Mouse (Mus musculus) T-helper 1 cell (primary cell): ENCODE data around the gene Slc11a2.

ENCODE experiments used
- in situ Hi-C: fragments of 300-600 bp; cut with MboI, MseI; formaldehyde crosslinking; loops from one replicate; pipeline ENCODE4 v1.15.1; 2025; ENCODE audit warnings: high pct_unique_total_duplicates

Gene Slc11a2

GRCm38 (mm10) chr15:100424396-100425122 is at the start of gene Slc11a2:
TSS of gene Slc11a2 (minus strand) at chr15:100425072.
- in situ Hi-C loops = no loop called here

DNA sequence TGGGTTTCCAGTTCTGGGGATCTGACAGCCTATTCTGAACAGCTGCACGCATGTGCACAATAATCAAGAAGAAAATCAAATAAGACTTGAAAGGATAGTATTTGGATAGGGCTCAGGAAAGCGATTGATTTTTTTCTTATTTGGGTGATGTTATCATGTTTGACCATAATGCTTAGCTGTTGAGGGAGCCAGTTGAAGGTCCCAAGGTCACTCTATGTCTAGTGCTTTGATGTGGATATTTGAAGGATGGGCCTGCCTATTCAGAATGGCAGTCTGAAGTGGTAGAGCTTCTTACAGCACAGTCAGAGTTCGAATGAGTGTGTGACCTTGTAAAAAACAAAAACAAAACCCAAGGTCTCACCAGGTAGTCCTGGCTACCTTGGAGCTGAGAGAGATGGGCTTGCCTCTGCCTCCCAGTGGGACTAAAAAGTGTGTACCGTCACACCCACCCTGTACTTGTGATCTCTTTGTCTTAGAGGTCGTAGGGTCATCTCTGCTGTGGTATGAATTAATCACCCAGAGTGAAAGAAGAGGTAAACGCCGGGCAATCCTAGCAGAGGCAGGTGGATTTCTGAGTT is 49.1 kb upstream of the Slc11a2 start:
- in situ Hi-C loops = no loop called here

DNA sequence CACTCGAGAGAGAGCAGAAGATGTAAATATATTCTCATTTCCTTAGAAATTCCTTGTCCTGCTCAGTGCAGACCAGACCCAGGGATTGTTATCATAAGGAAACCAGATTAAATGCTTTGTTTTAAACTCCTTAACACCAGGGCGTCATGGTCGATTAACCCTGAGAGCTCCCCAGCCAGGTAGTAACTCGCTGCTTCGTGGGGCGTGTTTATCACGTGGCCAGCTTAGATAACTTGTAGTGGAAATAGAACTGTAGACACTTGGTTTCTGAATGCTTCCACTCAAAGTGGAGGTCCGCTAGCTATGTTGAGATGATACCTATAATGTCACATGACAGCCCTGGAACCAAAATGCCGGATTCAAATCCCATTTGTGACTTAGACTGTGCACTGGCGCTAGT is 45.2 kb upstream of the Slc11a2 start:
- in situ Hi-C loops = no loop called here

DNA sequence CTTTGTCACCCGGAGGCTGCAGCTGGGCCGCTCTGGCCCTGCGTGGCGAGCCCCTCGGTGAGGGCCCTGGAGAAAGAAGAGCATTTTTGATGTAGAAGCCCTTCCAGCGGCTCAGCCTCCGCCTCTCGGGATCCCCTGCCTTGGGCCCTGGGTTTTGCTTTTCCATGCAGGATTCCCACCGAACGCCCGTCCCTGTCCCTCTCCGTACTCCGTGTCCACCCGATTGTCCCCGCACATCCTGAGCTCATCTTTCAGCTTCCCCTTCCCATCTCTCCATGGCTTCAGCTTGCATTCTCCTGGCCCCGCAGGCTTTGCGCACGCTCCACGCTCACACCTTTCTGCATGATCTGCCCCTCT is 44.3 kb upstream of the Slc11a2 start:
- in situ Hi-C loops = no loop called here

DNA sequence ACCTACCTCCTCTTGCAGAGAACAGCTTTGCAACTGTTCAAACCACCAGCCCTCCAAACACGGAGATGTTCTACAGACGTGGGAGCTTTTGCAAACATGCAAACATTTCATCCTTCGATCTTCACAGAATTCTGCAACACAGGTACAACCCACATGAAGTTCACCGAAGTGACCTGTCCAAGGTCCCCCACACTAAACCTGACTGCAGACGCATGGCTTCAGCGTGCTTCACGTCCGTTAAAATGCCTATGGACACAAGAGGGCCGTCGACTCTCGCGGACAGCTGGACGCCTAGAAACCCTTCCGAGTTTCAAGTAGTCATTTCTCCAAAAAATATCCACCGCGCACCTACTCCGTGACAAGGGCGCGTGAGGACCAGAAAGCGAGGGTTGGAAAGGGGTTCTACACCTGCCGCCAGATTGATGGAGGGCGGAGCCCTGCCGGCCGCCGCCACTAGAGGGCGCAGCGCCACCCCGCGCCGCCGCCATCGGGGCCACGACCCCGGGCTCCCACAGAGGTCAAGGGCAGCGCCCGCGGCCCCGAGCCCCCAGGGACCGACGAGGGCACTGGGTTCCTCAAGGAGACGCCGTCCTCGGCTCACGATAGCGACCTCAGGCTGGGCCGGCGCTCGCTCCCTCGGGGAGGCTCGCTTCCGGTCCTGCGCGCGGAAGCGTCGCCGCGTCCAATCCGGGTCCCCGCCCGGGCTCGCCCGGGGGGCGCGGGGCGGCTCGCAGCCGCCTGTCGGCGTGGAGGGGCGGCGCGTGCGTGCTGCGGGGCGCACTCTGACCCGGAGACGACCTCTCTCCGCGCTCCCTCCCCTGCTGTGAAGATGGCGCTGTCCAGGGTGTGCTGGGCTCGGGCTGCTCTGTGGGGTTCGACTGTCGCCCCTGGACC is 43.7 kb upstream of the Slc11a2 start, which contains the start of gene Letmd1:
TSS of gene Letmd1 (plus strand) at position 729 of the 894 bp plus-strand sequence.
- in situ Hi-C loops = no loop called here

- in situ Hi-C loops = no loop called here
Measured at GRCm38 (mm10) chr15:100467738-100468137, 42.9 kb upstream of the Slc11a2 start.

GRCm38 (mm10) chr15:100465432-100465831 is 40.6 kb upstream of the Slc11a2 start:
- in situ Hi-C loops = no loop called here

GRCm38 (mm10) chr15:100463712-100464111 is 38.8 kb upstream of the Slc11a2 start:
- in situ Hi-C loops = loop anchor here (5.0 kb wide), 2 partner anchors 149 to 219 kb away; no protein-coding TSS in a partner anchor

GRCm38 (mm10) chr15:100462086-100462485 is 37.2 kb upstream of the Slc11a2 start:
- in situ Hi-C loops = loop anchor here (5.0 kb wide), 2 partner anchors 150 to 220 kb away; no protein-coding TSS in a partner anchor

GRCm38 (mm10) chr15:100461646-100462045 is 36.8 kb upstream of the Slc11a2 start:
- in situ Hi-C loops = loop anchor here (5.0 kb wide), 2 partner anchors 151 to 221 kb away; no protein-coding TSS in a partner anchor

- in situ Hi-C loops = loop anchor here (5.0 kb wide), 2 partner anchors 151 to 221 kb away; no protein-coding TSS in a partner anchor
Measured at GRCm38 (mm10) chr15:100460942-100461341, 36.1 kb upstream of the Slc11a2 start.

GRCm38 (mm10) chr15:100458055-100458454 is 33.2 kb upstream of the Slc11a2 start:
- in situ Hi-C loops = loop anchor here (10.0 kb wide), 1 partner anchor 113 kb away; no protein-coding TSS in a partner anchor

- in situ Hi-C loops = loop anchor here (10.0 kb wide), 1 partner anchor 113 kb away; no protein-coding TSS in a partner anchor
Measured at GRCm38 (mm10) chr15:100457340-100457739, 32.5 kb upstream of the Slc11a2 start.

DNA sequence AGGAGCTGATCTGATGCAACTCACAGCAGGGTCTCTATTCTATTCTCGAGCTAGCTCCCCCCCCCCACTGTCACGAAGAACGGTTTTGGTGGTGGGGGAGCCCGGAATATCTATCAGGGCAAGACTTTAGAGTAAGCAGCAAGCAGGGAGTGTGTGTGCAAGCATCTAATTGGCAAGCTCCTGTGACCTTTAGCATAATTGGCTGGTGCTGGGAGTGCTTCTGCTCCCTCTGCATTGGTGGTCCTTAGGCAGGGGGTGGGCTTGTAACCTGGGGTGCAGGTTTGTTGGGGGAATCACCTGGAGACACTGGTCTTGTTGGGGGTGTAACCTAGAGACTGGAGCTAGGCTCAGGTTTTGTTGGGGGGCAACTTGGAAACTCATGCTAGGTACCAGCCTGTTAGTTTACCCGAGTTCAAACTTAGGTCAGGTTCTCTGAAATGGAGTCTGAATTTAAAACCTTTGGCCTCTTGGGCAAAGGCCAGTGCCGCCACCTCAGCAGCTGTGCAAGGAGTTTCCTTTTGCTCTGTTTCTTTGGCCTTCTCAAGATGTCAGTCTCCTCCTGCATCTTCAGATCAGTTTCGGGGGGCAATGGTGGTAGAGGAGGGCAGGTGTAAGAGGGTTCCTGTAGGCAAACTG is 31.6 kb upstream of the Slc11a2 start:
- in situ Hi-C loops = loop anchor here (10.0 kb wide), 1 partner anchor 112 kb away; no protein-coding TSS in a partner anchor

DNA sequence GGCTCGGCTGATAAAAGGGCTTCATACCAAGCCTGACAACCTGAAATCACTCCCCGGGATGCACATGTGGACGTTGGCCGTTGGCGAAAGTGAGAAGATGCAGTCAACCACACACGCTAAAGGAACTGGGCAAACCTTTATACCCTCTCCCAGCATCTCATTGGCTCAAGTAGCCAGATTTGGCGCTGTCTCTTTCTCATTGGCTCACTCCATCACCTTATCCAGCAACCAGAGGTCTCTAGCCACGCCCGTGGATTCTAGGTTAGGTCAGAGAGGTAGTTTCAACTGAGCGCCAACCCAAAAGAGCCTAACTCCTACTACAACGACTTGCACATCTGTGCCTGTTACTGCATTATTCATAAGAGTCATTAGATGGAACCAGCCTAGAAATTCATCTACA is 27.6 kb upstream of the Slc11a2 start:
- in situ Hi-C loops = loop anchor here (10.0 kb wide), 1 partner anchor 108 kb away; no protein-coding TSS in a partner anchor

DNA sequence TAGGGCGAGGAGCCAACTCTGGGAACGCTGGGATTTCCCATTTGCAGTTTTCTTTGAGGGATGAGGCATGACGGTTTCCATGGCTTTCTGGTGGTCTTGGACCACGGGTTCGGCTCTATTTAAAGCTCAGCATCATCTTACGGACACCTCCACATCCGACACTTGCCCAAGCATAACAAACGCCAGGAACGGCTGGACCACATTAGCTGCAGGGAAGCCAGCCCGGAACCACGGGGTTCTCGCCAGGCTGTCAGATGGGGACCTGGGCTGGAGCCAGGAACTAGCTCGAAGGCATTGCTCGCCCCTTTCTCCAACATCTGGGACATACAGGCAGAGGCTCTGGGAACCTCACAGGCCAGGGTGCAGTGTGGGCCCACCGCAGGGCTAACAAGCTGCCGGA is 26.4 kb upstream of the Slc11a2 start:
- in situ Hi-C loops = loop anchor here (10.0 kb wide), 1 partner anchor 106 kb away; no protein-coding TSS in a partner anchor

DNA sequence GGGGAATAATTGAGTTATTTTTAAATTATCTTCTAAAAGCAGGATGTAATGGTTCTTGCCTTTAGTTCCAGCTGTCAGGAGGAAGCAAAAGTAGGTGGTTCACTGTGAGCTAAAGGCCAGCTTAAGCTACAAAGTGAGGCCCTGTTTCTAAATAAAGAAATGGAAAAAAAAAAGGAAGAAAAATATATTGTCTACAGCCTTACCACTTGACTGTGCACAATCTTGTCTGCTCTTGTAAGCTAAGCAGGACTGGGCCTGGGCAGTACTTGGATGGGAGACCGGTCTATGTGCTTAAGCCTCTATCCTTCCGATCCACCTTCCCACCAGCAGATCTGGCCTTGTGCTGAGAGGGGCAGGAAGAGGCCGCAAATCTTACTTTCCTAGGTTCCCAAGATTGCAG is 24.6 kb upstream of the Slc11a2 start:
- in situ Hi-C loops = no loop called here

GRCm38 (mm10) chr15:100448572-100448971 is 23.7 kb upstream of the Slc11a2 start:
- in situ Hi-C loops = no loop called here

DNA sequence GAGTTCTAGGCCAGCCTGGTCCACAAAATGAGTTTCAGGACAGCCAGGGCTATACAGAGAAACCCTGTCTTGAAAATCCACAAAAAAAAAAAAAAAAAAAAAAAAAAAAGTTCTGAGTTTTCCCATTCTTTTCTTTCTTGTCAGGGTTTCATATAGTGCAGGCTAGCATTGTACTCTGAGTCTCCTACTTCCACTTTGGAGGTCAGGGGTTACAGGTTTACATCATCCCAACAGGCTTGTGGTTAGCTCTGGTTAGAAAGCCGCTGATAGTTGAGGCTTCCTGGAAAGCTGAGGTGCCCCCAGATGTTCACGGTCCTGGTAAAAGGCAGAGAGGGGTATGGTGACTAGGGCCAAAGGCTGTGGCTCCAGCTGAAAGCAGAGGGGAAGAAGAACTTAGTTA is 22.0 kb upstream of the Slc11a2 start:
- in situ Hi-C loops = no loop called here

DNA sequence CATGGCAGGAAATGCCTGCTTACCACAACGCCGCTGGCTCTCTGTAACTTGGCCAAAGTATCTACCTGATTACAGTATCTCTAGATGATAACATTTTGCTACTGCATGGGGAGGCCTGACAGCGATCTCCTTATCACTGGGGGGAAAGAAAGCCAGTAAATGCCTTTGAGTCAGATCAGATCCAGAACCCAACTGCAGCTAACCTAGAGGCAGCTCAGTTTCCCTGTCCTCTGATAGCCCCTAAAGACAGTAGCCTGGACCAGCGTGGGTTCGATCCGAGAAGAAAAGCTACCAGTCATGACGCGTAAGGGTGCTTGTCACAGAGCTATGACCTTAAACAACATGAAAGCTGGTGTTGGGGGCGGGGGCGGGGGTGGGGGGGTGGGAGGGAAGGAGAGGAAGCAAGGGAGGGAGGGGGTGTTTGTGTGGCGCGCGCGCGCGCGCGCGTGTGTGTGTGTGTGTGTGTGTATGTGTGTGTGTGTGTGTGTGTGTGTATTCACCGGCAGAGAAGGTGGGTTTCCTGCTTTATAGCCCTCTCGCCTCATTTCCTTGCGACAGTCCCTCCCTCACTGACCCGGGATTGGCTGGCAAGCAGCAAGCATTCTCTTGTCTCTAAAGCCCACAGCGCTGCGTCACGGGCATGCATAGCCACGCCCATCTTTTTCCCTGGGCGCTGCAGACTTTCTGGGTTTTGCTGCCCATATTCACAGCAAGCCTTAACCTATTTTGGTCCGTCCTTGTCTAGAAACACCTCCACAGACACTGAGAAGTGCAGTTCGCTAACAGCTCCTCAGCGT is 18.5 kb upstream of the Slc11a2 start:
- in situ Hi-C loops = no loop called here
